Mouse (Mus musculus) C2C12 (cell line): ENCODE measurements around the gene Slc8b1.

Experiments
- CTCF ChIP-seq: IDR thresholded peaks from one replicate; pipeline ENCODE4 v1.5.1; 2011; ENCODE audit not compliant: control insufficient read depth, insufficient read depth, insufficient read length
- MAX ChIP-seq: IDR thresholded peaks from one replicate; pipeline ENCODE4 v1.6.1; 2011; ENCODE audit warnings: mild to moderate bottlenecking, control low read depth
- MYOD1 ChIP-seq: IDR thresholded peaks from one replicate; pipeline ENCODE4 v1.6.1; 2011; ENCODE audit warnings: low read depth; ENCODE audit not compliant: control insufficient read depth, insufficient read length

DNA sequence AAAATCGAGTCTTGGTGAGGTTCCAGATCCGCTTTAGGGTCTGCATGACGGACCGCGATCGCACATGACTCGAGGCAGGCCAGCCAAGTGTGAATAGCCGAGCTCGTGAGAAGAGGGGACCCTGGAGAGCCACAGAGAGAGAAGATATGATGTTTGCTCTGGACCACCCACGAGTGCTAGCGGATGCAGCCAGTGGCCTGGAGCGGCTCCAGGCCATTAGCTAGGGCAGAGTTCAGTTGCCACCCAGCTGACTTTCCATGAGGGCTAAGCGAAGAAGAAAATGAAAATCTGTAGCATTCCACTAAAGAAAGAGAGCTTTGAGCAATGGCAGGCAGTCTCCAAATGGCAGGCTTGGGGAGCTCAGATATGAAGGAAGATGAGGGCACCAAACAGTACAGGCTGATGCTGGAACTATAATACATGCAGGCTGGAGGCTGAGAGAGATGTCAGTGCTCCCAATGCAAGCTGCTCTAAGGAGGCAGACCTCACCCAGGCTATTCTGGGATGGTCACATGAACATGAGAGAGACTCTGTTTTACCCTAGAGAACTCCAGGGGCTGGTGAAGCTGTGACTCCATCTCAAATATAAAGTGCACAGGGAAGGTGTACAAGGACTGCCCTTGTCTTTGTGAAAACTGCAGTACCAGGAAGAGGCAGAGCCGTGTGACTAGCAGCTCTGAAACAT is 60.2 kb downstream of the Slc8b1 start:
- no peak for TF ChIP-seq MYOD1
- TF ChIP-seq CTCF: no peak
- no peak for TF ChIP-seq MAX
